Mouse (Mus musculus): Measurements from ENCODE around the gene Prrx2.
"Not testable (repeated sequence)": the region's sequence is repeated elsewhere in the genome, so short reads cannot be mapped to it uniquely, and the experiment has no call there.

Prrx2 gene

GRCm38 (mm10) chr2:30914836-30915235 is 80.1 kb downstream of the Prrx2 start:
- DNase-seq, result no peak

- no peak for DNase-seq
Measured at GRCm38 (mm10) chr2:30915376-30915775, 80.6 kb downstream of the Prrx2 start.

- not testable (repeated sequence) for DNase-seq
Measured at GRCm38 (mm10) chr2:30915933-30916332, 81.2 kb downstream of the Prrx2 start.

- DNase-seq, result no peak
Measured at GRCm38 (mm10) chr2:30917649-30918048, 82.9 kb downstream of the Prrx2 start.

GRCm38 (mm10) chr2:30918126-30918525 is 83.4 kb downstream of the Prrx2 start:
- no peak for DNase-seq

GRCm38 (mm10) chr2:30918780-30919329 is 84.1 kb downstream of the Prrx2 start:
- DNase-seq, result no peak

GRCm38 (mm10) chr2:30920216-30920615 is 85.4 kb downstream of the Prrx2 start:
- DNase-seq, result no peak

- DNase-seq, result no peak
Measured at GRCm38 (mm10) chr2:30923099-30923498, 88.3 kb downstream of the Prrx2 start.

GRCm38 (mm10) chr2:30925181-30925580 is 90.4 kb downstream of the Prrx2 start:
- no peak for DNase-seq

GRCm38 (mm10) chr2:30926381-30926780 is 91.6 kb downstream of the Prrx2 start:
- no peak for DNase-seq

GRCm38 (mm10) chr2:30927151-30927781 is 92.5 kb downstream of the Prrx2 start:
- no peak for DNase-seq

- peak; percentile 83 to 89 for DNase-seq
Measured at GRCm38 (mm10) chr2:30927844-30928628, 93.3 kb downstream of the Prrx2 start.

GRCm38 (mm10) chr2:30928893-30929482 is 94.2 kb downstream of the Prrx2 start:
- no peak for DNase-seq

GRCm38 (mm10) chr2:30929483-30930045 is 94.8 kb downstream of the Prrx2 start, which contains the start of gene Ptges:
Gene Ptges, minus strand, starts transcription at chr2:30929863.
- peak; percentile 77 to 86 for DNase-seq

- not testable (repeated sequence) for DNase-seq
Measured at GRCm38 (mm10) chr2:30930846-30931245, 96.1 kb downstream of the Prrx2 start.
